Mouse (Mus musculus) limb, embryonic 15.5 days (tissue): ENCODE data around the gene Ntsr1. TPM values are rescaled to one million over a fixed set of nuclear protein-coding genes. Genes with fewer than 3 reads are reported as not detected.

ENCODE experiments used
- ATAC-seq: fragments of 200-750 bp; cut with Nextera tagmentation; 2 replicates; pipeline ENCODE4 v1.8.0; 2017; ENCODE audit warnings: low read depth, moderate TSS enrichment; ENCODE audit not compliant: insufficient number of reproducible peaks, low FRiP score, low TSS enrichment
- H3K27ac ChIP-seq: fragments of 300-500 bp; sonication (generic); 2 replicates; pipeline ENCODE4 v1.5.1; 2015; ENCODE audit warnings: moderate library complexity, mild to moderate bottlenecking, inconsistent platforms
- H3K27me3 ChIP-seq: fragments of 300-500 bp; sonication (generic); 2 replicates; pipeline ENCODE4 v1.6.1; 2015; ENCODE audit warnings: inconsistent platforms
- H3K36me3 ChIP-seq: fragments of 300-500 bp; sonication (generic); 2 replicates; pipeline ENCODE4 v1.6.1; 2015; ENCODE audit warnings: inconsistent platforms
- H3K4me1 ChIP-seq: fragments of 300-500 bp; sonication (generic); 2 replicates; pipeline ENCODE4 v1.6.1; 2015; ENCODE audit warnings: inconsistent platforms
- H3K4me2 ChIP-seq: fragments of 300-500 bp; sonication (generic); 2 replicates; pipeline ENCODE4 v1.6.1; 2015; ENCODE audit warnings: mild to moderate bottlenecking, inconsistent platforms
- H3K4me3 ChIP-seq: fragments of 300-500 bp; sonication (generic); 2 replicates; pipeline ENCODE4 v1.5.1; 2015; ENCODE audit warnings: mild to moderate bottlenecking, inconsistent platforms
- H3K9ac ChIP-seq: fragments of 300-500 bp; sonication (generic); 2 replicates; pipeline ENCODE4 v1.6.1; 2015; ENCODE audit warnings: inconsistent platforms
- H3K9me3 ChIP-seq: fragments of 300-500 bp; sonication (generic); 2 replicates; pipeline ENCODE4 v1.6.1; 2016; ENCODE audit warnings: inconsistent platforms
- WGBS: fragments of 180-500 bp; shearing (Covaris S2); methylation state at CpG from one replicate; pipeline ENCODE4 v1.1.7; 2015; 5-methylcytosine and 5-hydroxymethylcytosine counted together
- polyA plus RNA-seq: library from polyadenylated mRNA; unstranded; fragments of >200 nt; fragmentation: Nextera tagmentation; extraction: Ambion mirVana; gene quantifications from 2 replicates; pipeline ENCODE4 v1.2.1, GENCODE M21; 2015

Ntsr1 gene
- polyA plus RNA-seq, 1 experiment from 2014 or later, result 0.32 TPM

DNA sequence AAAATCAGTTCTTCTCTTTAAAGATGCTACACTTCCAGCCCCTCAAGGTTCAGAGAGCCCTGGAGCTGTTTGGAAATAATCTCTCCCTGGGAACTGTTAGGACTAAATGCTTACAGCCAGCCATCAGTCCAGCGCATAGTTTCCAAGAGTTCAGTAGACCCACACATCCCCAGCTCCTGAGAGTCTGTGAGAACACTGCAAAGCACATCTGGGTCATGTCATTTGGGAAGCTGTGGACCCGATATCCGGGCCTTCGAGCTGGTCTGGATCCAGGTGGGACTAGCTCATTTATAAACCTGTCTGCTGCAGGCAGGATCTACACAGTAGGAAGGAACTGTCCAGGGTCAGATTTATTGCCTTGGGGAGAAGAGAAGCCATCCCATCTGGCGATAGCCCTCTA, 11.1 kb downstream of the Ntsr1 start:
- Histone ChIP-seq H3K4me1 (peaks cover 25% of the 10 kb centered on the region), H3K9ac (no peak overlapping the region), H3K36me3 (no peaks in the 10 kb centered on the region), H3K4me2 (no peak overlapping the region), H3K27ac (no peak overlapping the region), H3K27me3 (0 out of 2 replicates have a peak, but pooled peaks cover 5% of the 10 kb centered on the region), H3K4me3 (no peak overlapping the region), H3K9me3 (no peaks in the 10 kb centered on the region)
- no peak for ATAC-seq
- 31% methylated on average over 5 of the region's 5 CpGs for WGBS

DNA sequence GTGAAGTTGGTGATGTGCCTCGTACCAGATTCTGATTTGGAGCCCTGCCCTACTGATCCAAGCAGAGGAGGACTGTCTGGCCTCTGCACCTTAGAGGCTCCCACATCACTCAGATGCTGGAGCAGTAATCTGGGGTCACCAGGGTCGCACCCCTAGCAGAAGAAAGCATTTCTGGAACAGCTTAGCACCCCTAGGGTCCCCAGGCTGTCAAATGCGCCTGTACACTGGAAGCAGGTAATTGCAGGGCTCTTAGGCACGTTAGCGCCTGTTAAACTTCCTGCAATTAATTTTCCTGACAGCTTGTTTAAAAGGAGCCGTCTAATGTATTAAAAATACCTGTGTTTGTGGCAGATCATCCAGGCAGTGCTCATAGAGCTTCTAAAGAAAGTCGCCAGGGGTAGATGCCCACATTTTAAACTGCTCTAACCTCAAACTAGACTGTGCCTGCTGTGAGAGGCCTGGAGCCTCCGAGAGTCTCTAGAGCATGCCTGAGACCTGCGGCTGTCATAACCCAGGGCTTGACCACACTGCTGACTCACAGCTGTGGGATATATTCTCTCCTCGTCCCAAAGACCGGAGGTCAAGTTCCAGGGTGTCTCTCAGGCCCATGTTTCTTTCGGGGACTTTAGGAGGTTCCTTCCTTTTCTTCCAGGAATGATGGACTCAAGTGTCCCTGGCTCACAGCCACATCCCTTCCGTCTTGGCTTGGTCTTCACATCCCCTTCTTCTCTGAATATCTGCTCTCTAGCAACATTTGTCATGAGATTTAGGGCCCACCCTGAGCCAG, 12.3 kb downstream of the Ntsr1 start:
- Histone ChIP-seq H3K9me3 (no peaks in the 10 kb centered on the region), H3K27me3 (0 out of 2 replicates have a peak, but pooled peaks cover 5% of the 10 kb centered on the region), H3K4me3 (no peak overlapping the region), H3K36me3 (no peaks in the 10 kb centered on the region), H3K9ac (no peak overlapping the region), H3K4me1 (peaks cover 22% of the 10 kb centered on the region), H3K4me2 (no peak overlapping the region), H3K27ac (0 out of 2 replicates have a peak overlapping the region, but pooled peaks have one; percentile 9)
- 17% methylated on average over 13 of the region's 13 CpGs for WGBS
- no peak for ATAC-seq

DNA sequence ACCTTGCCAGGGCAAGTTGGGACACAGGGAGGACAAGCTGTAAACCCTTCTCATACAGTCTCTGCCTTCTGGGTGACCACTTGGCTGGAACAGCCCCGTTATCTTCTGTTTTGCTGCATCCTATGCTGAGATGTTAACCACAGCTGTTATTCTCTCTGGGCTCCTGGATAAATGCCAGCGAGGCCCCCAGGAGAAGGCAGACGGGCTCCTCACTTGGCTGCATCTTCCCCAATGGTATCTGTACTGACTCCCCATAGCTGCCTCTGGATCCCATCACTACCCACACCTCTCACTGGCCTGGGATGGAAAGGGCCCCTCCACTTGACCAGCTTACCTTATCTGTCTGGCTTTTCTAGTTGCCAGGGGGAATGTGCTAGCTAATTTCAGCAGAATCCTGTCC, 13.2 kb downstream of the Ntsr1 start:
- WGBS, result 56% methylated on average over 3 of the region's 3 CpGs

DNA sequence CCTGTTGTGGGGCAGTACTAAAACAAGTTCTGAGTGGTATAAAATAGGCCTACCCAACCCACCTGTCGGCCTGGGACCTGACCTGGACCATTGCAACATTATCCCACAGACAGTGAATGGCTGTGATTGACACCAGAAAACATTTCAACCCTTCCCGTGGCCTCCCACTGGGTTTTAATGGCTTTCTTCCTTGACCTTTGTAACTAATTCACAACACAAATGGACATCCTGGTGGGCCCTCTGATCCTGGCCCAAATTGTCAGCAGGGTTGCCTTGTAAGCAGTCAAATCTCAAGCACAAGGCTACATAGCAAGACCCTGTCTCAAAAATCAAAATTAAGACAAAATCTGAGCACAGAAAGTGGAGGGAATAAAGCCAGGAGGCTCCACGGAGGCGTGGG, 14.1 kb downstream of the Ntsr1 start:
- H3K27me3 ChIP-seq, result 0 out of 2 replicates have a peak, but pooled peaks cover 5% of the 10 kb centered on the region
- H3K9ac ChIP-seq, result no peak overlapping the region
- H3K4me2 ChIP-seq, result no peak overlapping the region
- H3K4me1 ChIP-seq, result peaks cover 22% of the 10 kb centered on the region
- no peaks in the 10 kb centered on the region for H3K36me3 ChIP-seq
- WGBS, result 44% methylated on average over 4 of the region's 4 CpGs
- no peak overlapping the region for H3K27ac ChIP-seq
- no peak for ATAC-seq
- H3K9me3 ChIP-seq, result no peaks in the 10 kb centered on the region
- H3K4me3 ChIP-seq, result no peak overlapping the region

More for the DNA sequence above, 13.2 kb downstream of the Ntsr1 start:
- H3K27me3 ChIP-seq, result 0 out of 2 replicates have a peak, but pooled peaks cover 5% of the 10 kb centered on the region
- 0 out of 2 replicates have a peak overlapping the region, but pooled peaks have one; percentile 1 for H3K9ac ChIP-seq
- no peak for ATAC-seq
- H3K9me3 ChIP-seq, result no peaks in the 10 kb centered on the region
- H3K4me2 ChIP-seq, result no peak overlapping the region
- no peak overlapping the region for H3K27ac ChIP-seq
- no peaks in the 10 kb centered on the region for H3K36me3 ChIP-seq
- no peak overlapping the region for H3K4me3 ChIP-seq
- H3K4me1 ChIP-seq, result peaks cover 22% of the 10 kb centered on the region

- Histone ChIP-seq H3K9ac (no peak overlapping the region), H3K4me1 (no peaks in the 10 kb centered on the region), H3K27ac (no peak overlapping the region), H3K27me3 (no peaks in the 10 kb centered on the region), H3K36me3 (no peaks in the 10 kb centered on the region), H3K4me3 (no peak overlapping the region), H3K9me3 (no peaks in the 10 kb centered on the region), H3K4me2 (no peak overlapping the region)
- no peak for ATAC-seq
- WGBS, result 77% methylated on average over 5 of the region's 5 CpGs
Observed at GRCm38 (mm10) chr2:180521437-180522221, 21.9 kb downstream of the Ntsr1 start.

DNA sequence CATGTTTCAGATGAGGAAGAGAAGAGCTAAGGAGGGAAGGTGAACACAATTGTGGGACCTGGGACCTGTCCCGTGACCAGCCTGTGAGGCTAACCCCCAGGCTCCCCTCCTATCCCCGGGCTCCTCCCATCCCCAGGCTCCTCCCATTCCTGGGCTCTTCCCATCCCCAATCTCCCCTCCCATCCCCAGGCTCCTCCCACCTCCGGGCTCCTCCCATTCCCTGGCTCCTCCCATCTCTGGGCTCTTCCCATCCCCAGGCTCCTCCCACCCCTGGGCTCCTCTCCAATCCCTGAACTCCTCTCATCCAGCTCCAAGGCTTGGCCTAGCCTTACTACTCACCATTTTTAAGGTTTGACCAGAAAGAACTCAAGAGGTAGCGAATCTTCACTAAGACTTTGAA, 23.0 kb downstream of the Ntsr1 start:
- no peak overlapping the region for H3K9ac ChIP-seq
- 59% methylated on average over 4 of the region's 4 CpGs for WGBS
- ATAC-seq, result no peak
- H3K9me3 ChIP-seq, result no peaks in the 10 kb centered on the region
- H3K4me2 ChIP-seq, result no peak overlapping the region
- H3K4me3 ChIP-seq, result no peak overlapping the region
- no peak overlapping the region for H3K27ac ChIP-seq
- no peaks in the 10 kb centered on the region for H3K4me1 ChIP-seq
- H3K27me3 ChIP-seq, result peaks cover 5% of the 10 kb centered on the region; the same call in 1 of the 2 replicates
- H3K36me3 ChIP-seq, result no peaks in the 10 kb centered on the region

DNA sequence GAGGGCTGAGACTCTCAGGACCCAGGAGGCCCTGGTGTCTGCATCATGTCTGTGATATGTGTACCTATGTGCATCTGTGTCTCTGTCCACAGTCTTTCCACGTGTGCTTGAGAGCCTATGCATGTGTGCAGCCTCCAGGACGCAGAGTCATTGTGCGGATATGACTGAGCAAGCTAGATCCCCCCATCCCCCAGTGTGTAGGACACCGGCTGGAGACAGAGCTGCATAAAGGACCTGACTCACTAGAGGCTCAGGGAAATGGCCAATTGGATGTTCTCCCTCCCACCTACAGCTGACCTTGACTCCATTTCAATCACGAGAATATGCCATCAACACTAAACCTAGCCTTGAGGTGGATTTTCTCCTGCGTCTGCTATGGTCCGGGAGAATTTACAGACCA, 27.7 kb downstream of the Ntsr1 start:
- no peak overlapping the region for H3K27ac ChIP-seq
- WGBS, result 59% methylated on average over 7 of the region's 7 CpGs

GRCm38 (mm10) chr2:180527883-180528282, 28.1 kb downstream of the Ntsr1 start:
- no peak for ATAC-seq
- no peak overlapping the region for H3K4me2 ChIP-seq

More for the DNA sequence above, 27.7 kb downstream of the Ntsr1 start:
- no peaks in the 10 kb centered on the region for H3K9me3 ChIP-seq
- no peak for ATAC-seq
- H3K4me1 ChIP-seq, result 0 out of 2 replicates have a peak, but pooled peaks cover 6% of the 10 kb centered on the region
- no peaks in the 10 kb centered on the region for H3K36me3 ChIP-seq
- no peak overlapping the region for H3K4me3 ChIP-seq
- H3K4me2 ChIP-seq, result no peak overlapping the region
- H3K9ac ChIP-seq, result no peak overlapping the region
- H3K27me3 ChIP-seq, result peaks cover 21% of the 10 kb centered on the region; the same call in 1 of the 2 replicates

DNA sequence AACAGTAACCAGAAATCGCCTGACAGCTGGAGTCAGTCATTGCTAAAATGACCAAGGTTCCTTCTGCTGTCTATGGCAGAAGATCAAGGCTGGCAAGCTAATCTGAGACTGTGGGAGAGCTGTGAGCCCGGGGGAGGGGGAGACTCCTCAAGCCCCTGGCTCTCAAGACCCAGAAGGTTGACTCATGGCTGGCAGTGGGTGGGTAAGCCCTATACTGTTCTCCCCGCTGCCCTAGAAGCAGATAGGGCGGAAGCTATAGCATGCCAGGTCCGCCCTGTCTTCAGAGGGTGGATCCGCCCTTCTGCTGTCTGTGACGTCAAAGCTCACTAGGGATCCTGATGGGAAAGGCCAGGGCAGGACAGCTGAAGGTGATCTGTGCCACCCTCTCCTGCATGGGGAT, 30.4 kb downstream of the Ntsr1 start:
- Histone ChIP-seq H3K4me3 (no peak overlapping the region), H3K4me2 (0 out of 2 replicates have a peak overlapping the region, but pooled peaks have one; percentile 1), H3K4me1 (peaks cover 17% of the 10 kb centered on the region; the same call in 1 of the 2 replicates), H3K36me3 (no peaks in the 10 kb centered on the region), H3K9me3 (no peaks in the 10 kb centered on the region), H3K27ac (no peak overlapping the region), H3K9ac (no peak overlapping the region), H3K27me3 (peaks cover 21% of the 10 kb centered on the region; the same call in 1 of the 2 replicates)
- 40% methylated on average over 7 of the region's 7 CpGs for WGBS
- peak; percentile 16; the same call in 1 of the 2 replicates for ATAC-seq

More at GRCm38 (mm10) chr2:180527883-180528282, 28.1 kb downstream of the Ntsr1 start:
- WGBS, result 17% methylated on average over 8 of the region's 8 CpGs
- no peak overlapping the region for H3K4me3 ChIP-seq
- H3K9ac ChIP-seq, result no peak overlapping the region
- no peaks in the 10 kb centered on the region for H3K9me3 ChIP-seq
- H3K36me3 ChIP-seq, result no peaks in the 10 kb centered on the region
- peaks cover 10% of the 10 kb centered on the region; the same call in 1 of the 2 replicates for H3K4me1 ChIP-seq
- peaks cover 21% of the 10 kb centered on the region; the same call in 1 of the 2 replicates for H3K27me3 ChIP-seq
- H3K27ac ChIP-seq, result no peak overlapping the region

- no peaks in the 10 kb centered on the region for H3K36me3 ChIP-seq
- no peak overlapping the region for H3K4me2 ChIP-seq
- H3K27ac ChIP-seq, result no peak overlapping the region
- no peak overlapping the region for H3K4me3 ChIP-seq
- peaks cover 17% of the 10 kb centered on the region; the same call in 1 of the 2 replicates for H3K4me1 ChIP-seq
- no peak for ATAC-seq
- 32% methylated on average over 3 of the region's 3 CpGs for WGBS
- peaks cover 21% of the 10 kb centered on the region; the same call in 1 of the 2 replicates for H3K27me3 ChIP-seq
- no peaks in the 10 kb centered on the region for H3K9me3 ChIP-seq
- no peak overlapping the region for H3K9ac ChIP-seq
Observed at GRCm38 (mm10) chr2:180530584-180530983, 30.8 kb downstream of the Ntsr1 start.

DNA sequence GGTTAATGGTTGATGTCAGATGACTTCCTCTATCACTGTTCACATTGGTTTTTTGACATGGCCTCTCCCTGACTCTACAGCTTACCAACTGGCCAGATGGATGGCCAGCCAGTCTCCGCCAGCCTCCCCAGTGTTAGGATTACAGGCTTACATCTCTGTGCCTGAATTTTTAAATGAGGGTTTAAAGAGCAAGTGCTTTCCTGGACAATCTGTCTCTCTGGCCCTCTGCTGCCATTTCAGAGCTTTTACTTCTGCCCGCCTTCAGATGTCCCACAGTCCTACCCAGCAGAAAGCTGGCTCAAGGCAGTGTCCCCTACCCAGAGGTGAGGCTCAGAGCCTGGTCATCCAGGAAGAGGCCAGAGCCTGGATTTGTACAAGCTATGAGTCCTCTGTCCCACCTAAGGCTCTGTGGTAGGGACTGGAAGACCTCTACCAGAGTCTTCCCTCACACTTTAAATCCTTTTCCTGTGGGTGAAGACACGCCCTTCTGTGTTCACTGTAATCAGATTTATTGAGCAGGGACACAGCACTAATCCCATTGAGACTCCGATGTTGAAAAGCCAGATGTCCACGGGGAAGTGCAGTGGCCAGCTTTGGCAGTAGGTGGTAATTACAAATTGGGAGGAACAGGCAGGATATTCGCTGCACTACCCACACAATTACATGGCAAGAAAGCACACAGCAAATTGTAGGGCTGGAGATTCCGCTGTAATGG, 32.1 kb downstream of the Ntsr1 start:
- no peaks in the 10 kb centered on the region for H3K9me3 ChIP-seq
- no peak overlapping the region for H3K4me3 ChIP-seq
- no peaks in the 10 kb centered on the region for H3K36me3 ChIP-seq
- H3K27me3 ChIP-seq, result peaks cover 21% of the 10 kb centered on the region; the same call in 1 of the 2 replicates
- no peak overlapping the region for H3K9ac ChIP-seq
- H3K4me2 ChIP-seq, result no peak overlapping the region
- H3K27ac ChIP-seq, result no peak overlapping the region
- H3K4me1 ChIP-seq, result peaks cover 17% of the 10 kb centered on the region; the same call in 1 of the 2 replicates
- no peak for ATAC-seq
- WGBS, result 52% methylated on average over 7 of the region's 7 CpGs
